Mouse (Mus musculus) adrenal gland, postnatal 14 days (tissue): ENCODE data around the gene Hscb. TPM values are rescaled to one million over a fixed set of nuclear protein-coding genes. Genes with fewer than 3 reads are reported as not detected.

Source experiments
- DNase-seq: peaks from one replicate; pipeline ENCODE4 v3.0.0; 2021; ENCODE audit warnings: mixed read lengths
- total RNA-seq: library from RNA; stranded (reverse); gene quantifications from 2 replicates; pipeline ENCODE4 v1.2.3, GENCODE M21; 2021

The Hscb gene
- total RNA-seq, 1 experiment from 2014 or later: 20.0 TPM

- no peak for DNase-seq
Observed at GRCm38 (mm10) chr5:110831036-110831720, 8.4 kb downstream of the Hscb start.

GRCm38 (mm10) chr5:110827576-110827975 is 12.0 kb downstream of the Hscb start:
- DNase-seq: no peak

- no peak for DNase-seq
Observed at GRCm38 (mm10) chr5:110826781-110827495, 12.6 kb downstream of the Hscb start.

GRCm38 (mm10) chr5:110824421-110824820 is 15.2 kb downstream of the Hscb start:
- no peak for DNase-seq

GRCm38 (mm10) chr5:110809667-110810325 is 29.8 kb downstream of the Hscb start, which contains the start of gene Ulk1:
TSS of gene Ulk1 (minus strand) at chr5:110810097.
- peak; percentile 100 for DNase-seq

GRCm38 (mm10) chr5:110808821-110809666 is 30.5 kb downstream of the Hscb start:
- peak; percentile 52 for DNase-seq

GRCm38 (mm10) chr5:110808061-110808631 is 31.4 kb downstream of the Hscb start:
- DNase-seq: peak; percentile 94

- DNase-seq: no peak
Observed at GRCm38 (mm10) chr5:110807453-110807852, 32.1 kb downstream of the Hscb start.

- DNase-seq: no peak
Observed at GRCm38 (mm10) chr5:110806676-110807075, 32.9 kb downstream of the Hscb start.

GRCm38 (mm10) chr5:110806154-110806553 is 33.4 kb downstream of the Hscb start:
- no peak for DNase-seq

- peak; percentile 26 for DNase-seq
Observed at GRCm38 (mm10) chr5:110804012-110804743, 35.4 kb downstream of the Hscb start.

- DNase-seq: no peak
Observed at GRCm38 (mm10) chr5:110802809-110803208, 36.8 kb downstream of the Hscb start.

GRCm38 (mm10) chr5:110802186-110802585 is 37.4 kb downstream of the Hscb start:
- peak; percentile 45 for DNase-seq

- DNase-seq: no peak
Observed at GRCm38 (mm10) chr5:110801036-110801624, 38.4 kb downstream of the Hscb start.

GRCm38 (mm10) chr5:110797696-110798095 is 41.9 kb downstream of the Hscb start:
- peak; percentile 67 for DNase-seq

GRCm38 (mm10) chr5:110794363-110794762 is 45.2 kb downstream of the Hscb start:
- no peak for DNase-seq

- peak; percentile 68 for DNase-seq
Observed at GRCm38 (mm10) chr5:110788684-110789083, 50.9 kb downstream of the Hscb start.

- DNase-seq: no peak
Observed at GRCm38 (mm10) chr5:110786081-110786835, 53.3 kb downstream of the Hscb start.

GRCm38 (mm10) chr5:110783150-110783549 is 56.4 kb downstream of the Hscb start:
- no peak for DNase-seq
